Mouse (Mus musculus): Measurements from ENCODE around the gene Acvr1b.

Gene Acvr1b

GRCm38 (mm10) chr15:101236878-101237277, 63.0 kb downstream of the Acvr1b start:
- ChIA-PET POLR2A (interaction anchor here (0.6 to 12.8 kb wide), 14 partner anchors 8 to 621 kb away, joined by 3 to 241 read pairs (median 5); partner anchors contain the start of genes Grasp (in 3 of the 4) and Dazap2 (in 1 of the 4)), CTCF (interaction anchor here (0.6 to 6.5 kb wide), 21 partner anchors 8 to 776 kb away, joined by 3 to 140 read pairs (median 5); partner anchors contain the start of genes Grasp (in 2 of the 4) and Nr4a1 (in 1 of the 4))

DNA sequence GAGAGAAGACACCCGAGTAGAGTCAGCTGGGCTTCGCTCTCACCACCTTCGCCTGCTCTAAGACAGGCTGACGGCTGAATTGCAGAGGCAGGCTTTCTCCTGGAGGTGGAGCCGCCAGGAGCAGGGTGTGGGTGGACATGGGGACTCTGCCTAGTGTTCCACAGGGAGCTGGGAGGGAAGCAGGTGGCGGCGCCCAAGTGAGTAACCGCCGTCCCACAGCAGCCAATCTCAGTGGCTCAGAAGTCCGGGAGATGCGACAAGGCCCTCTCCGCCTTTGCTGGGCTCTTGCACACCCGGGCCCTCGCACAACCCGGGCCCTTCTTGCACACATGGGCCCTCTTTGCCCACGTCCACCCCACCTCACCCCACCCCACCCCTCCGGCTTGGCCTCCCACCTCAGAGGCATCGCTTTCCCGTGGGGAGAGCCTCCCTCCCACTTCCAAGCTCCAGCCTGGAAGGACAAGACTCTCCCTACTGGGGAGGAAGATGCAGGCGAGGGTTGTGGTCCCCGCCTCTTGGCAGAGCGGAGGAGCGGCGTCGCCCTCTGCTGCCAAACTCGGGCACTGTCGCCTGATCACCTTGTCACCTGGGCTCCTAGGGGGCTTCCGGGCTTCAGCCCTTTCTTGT, 65.1 kb downstream of the Acvr1b start:
- ChIA-PET POLR2A (interaction anchor here (0.6 to 12.8 kb wide), 20 partner anchors 7 to 258 kb away, joined by 3 to 241 read pairs (median 4); partner anchors contain the start of gene Grasp (in 3 of the 4)), CTCF (interaction anchor here (0.5 to 6.5 kb wide), 29 partner anchors 8 to 745 kb away, joined by 3 to 140 read pairs (median 5); partner anchors contain the start of genes Atg101 (in 1 of the 4) and Grasp (in 1 of the 4))

DNA sequence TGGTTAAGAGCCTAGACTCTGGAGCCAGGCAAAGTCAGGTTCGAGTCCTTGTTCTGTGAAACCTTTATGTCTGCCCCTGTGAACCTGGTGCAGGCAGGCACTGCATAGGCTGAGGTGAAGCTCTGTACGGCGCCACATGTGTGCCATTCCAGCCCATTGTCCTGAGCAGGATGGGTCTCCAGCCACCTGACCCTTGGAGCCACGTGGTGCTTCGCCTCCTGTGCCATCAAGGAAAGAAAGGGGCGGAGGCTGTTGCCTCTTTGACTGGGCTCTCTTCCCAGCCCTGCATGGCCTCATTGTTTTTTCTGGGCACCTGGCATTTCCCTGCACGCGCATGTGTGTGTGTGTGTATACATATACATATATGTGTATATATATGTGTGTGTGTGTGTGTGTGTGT, 66.0 kb downstream of the Acvr1b start:
- ChIA-PET POLR2A (interaction anchor here in 3 of 4 experiments (0.6 to 12.8 kb wide), 14 partner anchors 8 to 76 kb away, joined by 3 to 241 read pairs (median 10); partner anchors contain the start of gene Grasp (in 2 of the 3)), CTCF (interaction anchor here (0.5 to 6.5 kb wide), 20 partner anchors 8 to 494 kb away, joined by 3 to 140 read pairs (median 8); partner anchors contain the start of gene Grasp (in 1 of the 4))

GRCm38 (mm10) chr15:101240799-101241204, 66.9 kb downstream of the Acvr1b start:
- POLR2A ChIA-PET: interaction anchor here (0.5 to 12.8 kb wide), 54 partner anchors 8 to 1008 kb away, joined by 3 to 241 read pairs (median 4); partner anchors contain the start of genes Grasp (in 3 of the 4), Atg101 (in 2 of the 4) and Acvr1b (in 1 of the 4)
- CTCF ChIA-PET: interaction anchor here (0.5 to 6.3 kb wide), 129 partner anchors 9 to 1269 kb away, joined by 3 to 140 read pairs (median 4); partner anchors contain the start of genes Atg101 (in 3 of the 4), Grasp (in 3 of the 4) and 6030408B16Rik (in 1 of the 4)

- ChIA-PET CTCF (interaction anchor here (0.5 to 6.3 kb wide), 105 partner anchors 8 to 1118 kb away, joined by 3 to 140 read pairs (median 5); partner anchors contain the start of genes Atg101 (in 3 of the 4), Grasp (in 3 of the 4) and 6030408B16Rik (in 1 of the 4)), POLR2A (interaction anchor here (0.6 to 12.8 kb wide), 52 partner anchors 9 to 743 kb away, joined by 3 to 241 read pairs (median 4); partner anchors contain the start of genes Grasp (in 3 of the 4), Atg101 (in 2 of the 4) and Acvr1b (in 1 of the 4))
Measured at GRCm38 (mm10) chr15:101241236-101241635, 67.4 kb downstream of the Acvr1b start.

- CTCF ChIA-PET: interaction anchor here (0.5 to 6.3 kb wide), 36 partner anchors 8 to 433 kb away, joined by 3 to 140 read pairs (median 6); partner anchors contain the start of genes Grasp (in 2 of the 4), 6030408B16Rik (in 1 of the 4) and Atg101 (in 1 of the 4)
- POLR2A ChIA-PET: interaction anchor here (0.7 to 12.8 kb wide), 27 partner anchors 8 to 75 kb away, joined by 3 to 241 read pairs (median 7); partner anchors contain the start of genes Grasp (in 3 of the 4), Atg101 (in 1 of the 4) and Nr4a1 (in 1 of the 4)
Measured at GRCm38 (mm10) chr15:101241853-101242252, 68.0 kb downstream of the Acvr1b start.

GRCm38 (mm10) chr15:101242645-101243044, 68.8 kb downstream of the Acvr1b start:
- ChIA-PET POLR2A (interaction anchor here in 3 of 4 experiments (0.6 to 12.8 kb wide), 28 partner anchors 8 to 81 kb away, joined by 3 to 241 read pairs (median 4); partner anchors contain the start of genes Grasp (in 3 of the 3), Atg101 (in 2 of the 3) and Nr4a1 (in 1 of the 3)), CTCF (interaction anchor here (0.6 to 6.3 kb wide), 52 partner anchors 9 to 464 kb away, joined by 3 to 140 read pairs (median 4); partner anchors contain the start of genes Atg101 (in 3 of the 4), Grasp (in 2 of the 4), 6030408B16Rik (in 1 of the 4) and Acvr1b (in 1 of the 4))

- CTCF ChIA-PET: interaction anchor here in 1 of 4 experiments (1.6 kb wide), 1 partner anchor 72 kb away, joined by 4 read pairs; no protein-coding TSS in a partner anchor
- POLR2A ChIA-PET: interaction anchor here in 2 of 4 experiments (1.2 to 6.6 kb wide), 8 partner anchors 10 to 73 kb away, joined by 4 to 39 read pairs (median 10); partner anchors contain the start of genes Atg101 (in 1 of the 2) and Grasp (in 1 of the 2)
Measured at GRCm38 (mm10) chr15:101244012-101244411, 70.1 kb downstream of the Acvr1b start.

DNA sequence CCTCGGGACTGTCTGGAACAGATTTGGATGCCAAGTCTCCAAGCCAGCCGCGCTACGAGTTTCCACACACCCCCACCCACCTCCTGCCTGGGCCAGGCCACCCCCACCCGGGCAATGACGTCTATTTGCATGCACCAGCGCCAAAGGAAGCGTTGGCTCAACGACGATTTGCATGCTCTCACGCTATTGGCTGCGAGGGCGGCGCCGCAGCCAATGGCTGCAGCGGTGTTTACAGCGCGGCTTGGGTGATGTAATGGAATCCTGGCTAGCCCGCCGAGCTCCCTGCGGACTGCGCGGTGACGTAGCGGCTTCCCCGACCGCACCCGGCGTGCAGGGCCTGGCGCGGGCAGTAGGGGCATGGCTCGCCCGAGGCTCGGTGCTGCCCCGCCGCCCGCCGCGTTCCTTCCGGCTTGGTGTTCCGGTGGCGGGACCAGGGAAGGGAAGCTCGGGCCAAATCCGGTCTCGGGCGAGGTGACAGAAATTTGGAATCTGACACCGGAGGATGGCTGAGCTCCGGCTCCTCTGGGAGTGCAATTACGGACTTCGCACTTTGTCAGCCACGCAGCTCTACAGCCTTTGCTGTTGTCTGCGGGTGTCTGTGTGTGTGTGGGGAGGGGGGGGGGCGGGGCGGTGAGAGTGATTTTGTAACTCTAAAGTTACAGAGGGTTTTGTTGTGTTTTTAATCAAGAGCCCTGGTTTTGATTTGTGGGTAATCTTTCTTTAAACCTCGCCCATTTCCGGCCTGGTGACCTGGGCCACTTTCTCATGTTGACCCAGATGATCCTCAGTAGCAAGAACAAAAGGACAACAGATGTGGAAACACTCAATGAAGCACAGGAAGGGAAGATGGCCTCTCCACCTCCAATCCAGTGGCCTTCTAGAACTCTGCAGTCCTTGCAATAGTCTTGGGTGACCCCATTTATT, 72.6 kb downstream of the Acvr1b start:
- ChIA-PET CTCF (interaction anchor here (0.6 to 2.0 kb wide), 35 partner anchors 8 to 1196 kb away, joined by 3 to 23 read pairs (median 4); partner anchors contain the start of genes 6030408B16Rik (in 1 of the 4) and Nr4a1 (in 1 of the 4)), POLR2A (interaction anchor here (0.6 to 6.6 kb wide), 78 partner anchors 8 to 1462 kb away, joined by 3 to 39 read pairs (median 5); partner anchors contain the start of genes Grasp (in 3 of the 4), Atg101 (in 2 of the 4), Acvr1b (in 1 of the 4) and Dazap2 (in 1 of the 4))

- CTCF ChIA-PET: interaction anchor here in 2 of 4 experiments (0.7 to 2.0 kb wide), 8 partner anchors 12 to 737 kb away, joined by 3 to 23 read pairs (median 6); no protein-coding TSS in a partner anchor
- POLR2A ChIA-PET: interaction anchor here (0.6 to 4.5 kb wide), 24 partner anchors 8 to 83 kb away, joined by 3 to 33 read pairs (median 6); partner anchors contain the start of genes Atg101 (in 1 of the 4), Grasp (in 1 of the 4) and Nr4a1 (in 1 of the 4)
Measured at GRCm38 (mm10) chr15:101247155-101247498, 73.3 kb downstream of the Acvr1b start.

GRCm38 (mm10) chr15:101248029-101248710, 74.3 kb downstream of the Acvr1b start:
- POLR2A ChIA-PET: interaction anchor here in 2 of 4 experiments (0.6 to 4.5 kb wide), 13 partner anchors 13 to 931 kb away, joined by 3 to 33 read pairs (median 5); no protein-coding TSS in a partner anchor

GRCm38 (mm10) chr15:101250220-101250800, 76.4 kb downstream of the Acvr1b start:
- ChIA-PET POLR2A (interaction anchor here in 2 of 4 experiments (0.7 to 4.5 kb wide), 10 partner anchors 8 to 157 kb away, joined by 3 to 30 read pairs (median 4); partner anchors contain the start of gene Atg101 (in 1 of the 2)), CTCF (interaction anchor here in 3 of 4 experiments (0.6 to 2.7 kb wide), 7 partner anchors 9 to 777 kb away, joined by 3 to 14 read pairs (median 4); no protein-coding TSS in a partner anchor)

More at GRCm38 (mm10) chr15:101248029-101248710, 74.3 kb downstream of the Acvr1b start:
- CTCF ChIA-PET: interaction anchor here in 2 of 4 experiments (1.0 to 1.2 kb wide), 4 partner anchors 13 to 633 kb away, joined by 3 to 4 read pairs (median 4); partner anchors contain the start of gene Dazap2 (in 1 of the 2)

DNA sequence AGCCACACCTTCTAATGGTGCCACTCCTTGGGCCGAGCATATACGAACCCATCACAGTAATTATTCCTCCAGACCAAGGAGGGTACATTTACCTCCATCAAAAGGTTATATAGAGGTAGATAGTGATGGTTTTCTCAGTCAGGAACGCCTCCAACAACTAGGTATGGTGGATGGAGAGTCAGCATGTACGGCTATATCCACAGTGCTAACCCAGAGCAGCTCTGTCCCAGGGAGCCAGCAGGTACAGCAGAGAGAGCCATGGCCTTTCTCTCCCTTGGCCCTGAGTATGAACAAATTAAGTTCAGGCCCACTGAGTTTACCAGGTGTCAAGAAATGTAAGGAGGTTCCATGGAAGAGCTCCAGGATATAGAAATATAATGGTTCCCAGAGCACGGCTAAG, 78.1 kb downstream of the Acvr1b start:
- POLR2A ChIA-PET: interaction anchor here in 2 of 4 experiments (0.8 to 4.5 kb wide), 11 partner anchors 10 to 32 kb away, joined by 3 to 30 read pairs (median 3); partner anchors contain the start of gene Atg101 (in 1 of the 2)
- CTCF ChIA-PET: interaction anchor here in 3 of 4 experiments (0.7 to 2.7 kb wide), 3 partner anchors 9 to 11 kb away, joined by 3 to 14 read pairs (median 9); no protein-coding TSS in a partner anchor

GRCm38 (mm10) chr15:101252614-101253013, 78.7 kb downstream of the Acvr1b start:
- POLR2A ChIA-PET: interaction anchor here in 2 of 4 experiments (0.7 to 4.5 kb wide), 12 partner anchors 10 to 28 kb away, joined by 3 to 30 read pairs (median 3); no protein-coding TSS in a partner anchor
- CTCF ChIA-PET: interaction anchor here (0.5 to 2.7 kb wide), 8 partner anchors 10 to 64 kb away, joined by 3 to 14 read pairs (median 4); partner anchors contain the start of gene Grasp (in 1 of the 4)

GRCm38 (mm10) chr15:101253563-101253885, 79.7 kb downstream of the Acvr1b start:
- POLR2A ChIA-PET: interaction anchor here in 1 of 4 experiments (2.2 to 4.5 kb wide), 2 partner anchors 11 to 14 kb away, joined by 11 to 30 read pairs; no protein-coding TSS in a partner anchor

More at GRCm38 (mm10) chr15:101253563-101253885, 79.7 kb downstream of the Acvr1b start:
- CTCF ChIA-PET: interaction anchor here in 2 of 4 experiments (0.6 to 1.2 kb wide), 3 partner anchors 12 to 63 kb away, joined by 3 to 8 read pairs (median 4); partner anchors contain the start of gene Grasp (in 1 of the 2)
